Mouse (Mus musculus) intestine, embryonic 15.5 days (tissue): ENCODE data around the gene C1ql3. TPM values are rescaled to one million over a fixed set of nuclear protein-coding genes. Genes with fewer than 3 reads are reported as not detected.

Experiments
- ATAC-seq: fragments of 200-750 bp; cut with Nextera tagmentation; 2 replicates; pipeline ENCODE4 v1.8.0; 2017; ENCODE audit warnings: moderate TSS enrichment, moderate library complexity
- H3K27ac ChIP-seq: fragments of 300-500 bp; sonication (generic); 2 replicates; pipeline ENCODE4 v1.5.1; 2015; ENCODE audit warnings: mild to moderate bottlenecking, inconsistent platforms
- H3K27me3 ChIP-seq: fragments of 300-500 bp; sonication (generic); replicated peaks from 2 replicates; pipeline ENCODE4 v1.6.1; 2015; ENCODE audit warnings: inconsistent platforms
- H3K36me3 ChIP-seq: fragments of 300-500 bp; sonication (generic); 2 replicates; pipeline ENCODE4 v1.6.1; 2015; ENCODE audit warnings: inconsistent platforms
- H3K4me1 ChIP-seq: fragments of 300-500 bp; sonication (generic); replicated peaks from 2 replicates; pipeline ENCODE4 v1.6.1; 2015; ENCODE audit warnings: inconsistent platforms
- H3K4me2 ChIP-seq: fragments of 300-500 bp; sonication (generic); replicated peaks from 2 replicates; pipeline ENCODE4 v1.6.1; 2015; ENCODE audit warnings: mild to moderate bottlenecking, inconsistent platforms
- H3K4me3 ChIP-seq: fragments of 300-500 bp; sonication (generic); replicated peaks from 2 replicates; pipeline ENCODE4 v1.5.1; 2015; ENCODE audit warnings: inconsistent platforms
- H3K9ac ChIP-seq: fragments of 300-500 bp; sonication (generic); 2 replicates; pipeline ENCODE4 v1.6.1; 2015; ENCODE audit warnings: inconsistent platforms
- H3K9me3 ChIP-seq: fragments of 300-500 bp; sonication (generic); 2 replicates; pipeline ENCODE4 v1.6.1; 2016; ENCODE audit warnings: inconsistent platforms
- WGBS: fragments of 180-500 bp; shearing (Covaris S2); methylation state at CpG from one replicate; pipeline ENCODE4 v1.1.7; 2015; 5-methylcytosine and 5-hydroxymethylcytosine counted together
- polyA plus RNA-seq: library from polyadenylated mRNA; unstranded; fragments of >200 nt; fragmentation: Nextera tagmentation; extraction: Ambion mirVana; gene quantifications from 2 replicates; pipeline ENCODE4 v1.2.1, GENCODE M21; 2015

C1ql3 gene
- polyA plus RNA-seq: 0.29 and 0.30 TPM in 2 replicates

DNA sequence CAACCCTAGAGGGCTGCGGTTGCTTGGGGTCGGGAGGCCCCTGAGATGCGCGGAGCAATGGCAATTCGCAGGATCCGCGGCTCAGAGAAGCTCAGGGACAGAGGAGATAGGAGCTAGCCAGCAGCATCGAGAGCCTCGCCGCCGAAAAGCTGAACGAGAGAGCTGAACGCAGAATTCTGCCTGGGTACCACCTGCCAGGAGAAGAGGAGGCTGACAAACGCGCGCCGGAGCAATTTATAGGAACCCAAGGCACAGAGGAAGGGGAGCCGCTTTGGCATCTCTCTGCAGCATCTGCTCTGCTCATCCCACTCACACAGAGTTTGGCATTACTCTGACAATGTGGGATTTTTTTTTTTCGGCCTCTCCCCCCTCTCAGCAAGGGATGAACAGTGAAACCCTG lies at the start of gene C1ql3:
C1ql3 (minus strand) TSS at position 335 of the 400 bp plus-strand sequence.
- H3K4me1 ChIP-seq: peaks cover 19% of the 10 kb centered on the region
- H3K4me3 ChIP-seq: peak within 1 kb of the TSS; percentile 54
- H3K9ac ChIP-seq: peak within 1 kb of the TSS; percentile 48
- peak; percentile 41; the same call in 1 of the 2 replicates for ATAC-seq
- H3K9me3 ChIP-seq: no peaks in the 10 kb centered on the region
- no peak within 1 kb of the TSS for H3K27ac ChIP-seq
- peak within 1 kb of the TSS; percentile 100 for H3K4me2 ChIP-seq
- no peaks in the 10 kb centered on the region for H3K36me3 ChIP-seq
- peaks cover 34% of the 10 kb centered on the region for H3K27me3 ChIP-seq
- WGBS: 1% methylated on average over 19 of the region's 19 CpGs

DNA sequence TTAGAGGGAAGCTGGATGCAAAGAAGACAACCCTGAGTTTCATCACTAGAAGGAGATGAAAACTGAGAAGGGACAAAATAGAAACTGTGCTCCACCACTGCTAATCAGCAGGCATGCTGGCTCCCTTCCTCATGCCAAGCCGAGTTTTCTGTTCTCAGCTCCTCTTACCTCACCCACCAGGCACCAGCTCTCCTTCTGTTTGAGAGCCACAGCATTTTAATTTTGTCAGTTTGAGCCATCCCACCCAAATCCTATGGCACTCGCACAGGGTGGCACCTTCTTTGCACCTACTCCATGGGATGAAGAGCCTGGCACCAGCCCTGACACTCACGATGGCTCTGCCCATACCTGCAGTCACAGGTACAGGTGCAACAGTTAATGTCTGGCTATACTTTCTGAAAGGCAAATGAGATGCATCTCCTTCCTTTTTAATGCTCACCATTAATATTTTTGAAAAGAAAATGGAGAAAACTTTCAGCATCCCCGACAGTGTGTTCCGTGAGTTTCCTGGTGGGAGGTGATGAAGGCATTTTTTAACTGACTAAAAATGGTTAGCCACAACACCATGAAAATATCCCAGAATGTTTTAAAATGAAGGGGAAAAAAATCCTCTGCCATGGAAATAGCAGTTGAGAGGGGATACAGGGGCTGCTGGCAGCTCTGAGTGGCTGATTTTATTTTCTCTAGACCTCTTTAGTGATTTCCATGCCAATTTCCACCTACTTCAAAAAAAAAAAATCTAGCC lies 49.0 kb upstream of the C1ql3 start:
- Histone ChIP-seq H3K36me3 (no peaks in the 10 kb centered on the region), H3K9me3 (no peaks in the 10 kb centered on the region), H3K9ac (no peak overlapping the region), H3K4me2 (no peak overlapping the region), H3K4me1 (no peaks in the 10 kb centered on the region), H3K27me3 (no peaks in the 10 kb centered on the region), H3K4me3 (no peak overlapping the region), H3K27ac (no peak overlapping the region)
- no peak for ATAC-seq
- WGBS: 87% methylated on average over 5 of the region's 5 CpGs

DNA sequence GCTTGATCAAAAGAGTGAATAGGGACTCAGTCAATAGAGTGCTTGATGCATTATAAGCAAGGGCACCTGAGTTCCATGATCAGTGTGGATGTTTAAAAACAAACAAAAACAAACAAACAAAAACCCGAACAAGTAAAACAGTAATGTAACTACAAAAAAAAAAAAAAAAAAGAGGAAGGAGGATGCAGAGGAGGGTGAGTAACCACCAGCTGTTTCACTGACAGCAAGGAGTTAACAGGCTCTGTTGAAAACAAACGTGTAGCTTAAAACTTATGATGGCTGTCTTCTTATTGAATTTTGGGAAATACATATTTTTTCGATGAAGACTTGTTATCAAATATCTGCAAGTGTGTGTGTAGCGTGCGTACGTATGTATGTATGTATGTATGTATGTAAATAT lies 37.0 kb upstream of the C1ql3 start:
- 76% methylated on average over 6 of the region's 6 CpGs for WGBS
- no peak overlapping the region for H3K9ac ChIP-seq
- H3K4me1 ChIP-seq: no peaks in the 10 kb centered on the region
- no peak overlapping the region for H3K4me2 ChIP-seq
- H3K4me3 ChIP-seq: no peak overlapping the region
- H3K27me3 ChIP-seq: no peaks in the 10 kb centered on the region
- ATAC-seq: no peak
- no peaks in the 10 kb centered on the region for H3K9me3 ChIP-seq
- no peaks in the 10 kb centered on the region for H3K36me3 ChIP-seq
- no peak overlapping the region for H3K27ac ChIP-seq

DNA sequence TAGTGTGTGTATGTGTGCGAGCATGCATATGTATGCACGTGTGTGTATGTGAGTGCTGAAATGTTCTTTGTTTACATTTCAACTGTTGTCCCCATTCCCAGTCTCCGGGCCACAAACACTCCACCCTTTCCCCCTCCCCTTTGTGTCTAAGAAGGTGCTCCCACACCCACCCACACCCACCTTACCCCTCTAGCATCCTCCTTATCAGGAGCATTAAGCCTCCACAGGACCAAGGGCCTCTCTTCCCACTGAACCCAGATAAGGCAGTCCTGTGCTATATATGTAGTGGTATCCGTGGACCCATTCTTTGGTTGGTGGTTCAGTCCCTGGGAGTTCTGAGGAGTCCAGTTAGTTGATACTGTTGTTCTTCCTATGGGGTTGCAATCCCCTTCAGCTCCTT lies 32.9 kb upstream of the C1ql3 start:
- H3K27me3 ChIP-seq: no peaks in the 10 kb centered on the region
- no peak overlapping the region for H3K4me3 ChIP-seq
- H3K4me2 ChIP-seq: no peak overlapping the region
- no peak overlapping the region for H3K27ac ChIP-seq
- 74% methylated on average over 4 of the region's 4 CpGs for WGBS
- no peak; the same call in 1 of the 2 replicates for ATAC-seq
- no peaks in the 10 kb centered on the region for H3K4me1 ChIP-seq
- no peak overlapping the region for H3K9ac ChIP-seq
- no peaks in the 10 kb centered on the region for H3K9me3 ChIP-seq
- H3K36me3 ChIP-seq: no peaks in the 10 kb centered on the region

DNA sequence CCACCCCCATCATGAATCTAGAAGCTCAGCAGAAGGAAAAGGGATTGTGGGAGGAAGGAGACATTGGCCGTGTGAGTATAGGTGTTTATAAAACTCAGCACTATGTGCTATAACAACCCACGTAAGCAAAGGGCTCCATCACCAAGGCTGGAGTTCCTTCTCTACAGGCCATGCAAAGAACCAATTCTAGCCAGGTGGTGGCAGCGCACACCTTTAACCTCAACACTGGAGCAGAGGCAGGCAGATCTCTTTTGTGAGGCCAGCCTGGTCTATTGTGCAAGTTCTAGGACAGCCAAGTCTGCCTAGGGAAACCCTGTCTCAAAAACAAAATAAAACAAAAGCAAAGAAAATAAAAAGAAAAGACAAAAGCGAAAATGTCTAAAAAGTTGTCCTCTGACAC lies 28.2 kb upstream of the C1ql3 start:
- ATAC-seq: no peak
- Histone ChIP-seq H3K9ac (no peak overlapping the region), H3K27ac (no peak overlapping the region), H3K4me3 (no peak overlapping the region), H3K4me1 (no peaks in the 10 kb centered on the region), H3K27me3 (no peaks in the 10 kb centered on the region), H3K36me3 (no peaks in the 10 kb centered on the region), H3K4me2 (no peak overlapping the region), H3K9me3 (no peaks in the 10 kb centered on the region)
- WGBS: 88% methylated on average over 4 of the region's 4 CpGs

DNA sequence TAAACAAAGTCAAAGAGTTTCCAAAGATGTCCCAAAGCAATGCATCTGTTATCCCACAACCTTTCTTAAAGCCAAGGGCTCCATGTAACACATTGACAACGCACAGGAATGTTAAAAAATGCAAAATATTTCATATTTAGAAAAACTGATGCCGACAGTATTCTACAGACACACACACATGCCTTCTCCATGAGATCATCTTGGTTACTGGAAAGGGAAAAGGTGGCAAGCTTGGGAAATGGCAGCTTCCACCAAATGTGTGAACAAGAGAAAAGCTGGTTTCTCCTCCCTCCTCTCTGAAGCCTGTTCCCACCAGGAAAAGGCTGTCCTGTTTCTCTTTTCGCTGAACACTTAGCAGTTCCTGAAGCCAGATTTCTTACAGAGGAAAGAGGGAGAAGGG lies 27.2 kb upstream of the C1ql3 start:
- Histone ChIP-seq H3K27ac (no peak overlapping the region), H3K9me3 (no peaks in the 10 kb centered on the region), H3K9ac (no peak overlapping the region), H3K4me3 (no peak overlapping the region), H3K4me1 (no peaks in the 10 kb centered on the region), H3K4me2 (no peak overlapping the region), H3K27me3 (no peaks in the 10 kb centered on the region), H3K36me3 (no peaks in the 10 kb centered on the region)
- WGBS: 50% methylated on average over 3 of the region's 3 CpGs
- ATAC-seq: no peak

DNA sequence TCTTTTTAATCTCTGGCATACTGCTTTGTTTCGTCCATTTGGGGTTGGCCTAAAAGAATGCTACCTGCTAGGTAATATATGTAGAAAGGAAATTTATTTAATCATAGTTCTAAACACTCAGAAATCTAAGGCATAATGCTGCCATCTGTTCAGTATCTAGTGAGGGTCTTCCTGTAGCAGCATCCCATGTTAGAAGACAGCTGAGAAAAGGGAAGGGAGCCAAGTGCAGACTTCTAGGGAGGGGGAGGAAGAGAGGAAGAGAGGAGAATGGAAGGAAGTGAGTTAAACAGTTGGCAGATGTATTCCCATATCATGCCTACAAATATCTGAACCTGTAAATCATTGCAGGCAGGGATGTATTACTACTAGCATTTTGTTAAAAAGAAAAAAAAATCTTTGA lies 7.3 kb upstream of the C1ql3 start:
- H3K4me1 ChIP-seq: no peaks in the 10 kb centered on the region
- 68% methylated on average over 1 of the region's 1 CpGs for WGBS
- no peak overlapping the region for H3K4me2 ChIP-seq
- H3K9me3 ChIP-seq: no peaks in the 10 kb centered on the region
- no peak for ATAC-seq
- no peak overlapping the region for H3K4me3 ChIP-seq
- no peak overlapping the region for H3K9ac ChIP-seq
- no peaks in the 10 kb centered on the region for H3K27me3 ChIP-seq
- no peaks in the 10 kb centered on the region for H3K36me3 ChIP-seq
- H3K27ac ChIP-seq: no peak overlapping the region

DNA sequence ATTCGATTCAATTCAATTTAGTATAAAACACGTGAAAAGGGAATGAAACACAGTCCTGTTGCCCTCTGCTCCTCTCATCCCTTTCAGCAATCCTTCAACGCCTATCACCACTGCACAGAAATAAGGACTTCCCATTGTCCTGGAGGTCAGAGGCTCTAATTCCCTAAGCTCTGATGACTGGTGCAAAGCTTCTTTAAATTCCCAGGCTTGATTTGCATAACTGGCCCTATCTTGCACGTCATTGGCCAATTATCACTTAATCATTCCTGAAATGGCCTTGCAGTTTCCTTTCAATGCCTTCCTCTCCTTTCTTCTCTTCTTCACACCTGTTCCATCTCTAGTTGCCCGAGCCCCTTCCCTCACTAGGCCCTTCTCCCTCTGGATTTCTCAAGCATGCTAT lies 6.8 kb upstream of the C1ql3 start:
- 51% methylated on average over 5 of the region's 5 CpGs for WGBS
- ATAC-seq: no peak
- no peaks in the 10 kb centered on the region for H3K36me3 ChIP-seq

DNA sequence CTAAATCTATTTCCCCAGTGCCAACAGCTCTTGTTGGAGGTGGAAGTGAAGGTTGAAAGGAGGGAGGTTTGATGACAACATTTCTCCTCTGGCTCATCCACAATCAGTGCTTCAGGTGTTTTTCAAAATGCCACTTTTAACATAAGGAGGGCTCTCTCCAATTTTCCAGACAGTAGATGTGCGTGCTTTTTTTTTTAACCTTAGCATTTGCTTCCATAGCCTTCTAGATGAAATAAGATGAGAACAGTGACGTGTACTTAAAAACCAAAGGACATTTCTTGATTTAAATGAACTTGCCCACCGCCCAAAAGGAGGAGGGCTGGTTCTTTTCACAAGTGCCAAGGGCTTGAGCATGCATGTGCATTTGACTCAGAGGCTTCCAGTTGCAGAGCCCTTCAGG lies 367 bp upstream of the C1ql3 start:
- Histone ChIP-seq H3K4me3 (peak overlapping the region; percentile 54; the same call in 1 of the 2 replicates), H3K36me3 (no peaks in the 10 kb centered on the region), H3K9ac (no peak overlapping the region), H3K27ac (no peak overlapping the region), H3K9me3 (no peaks in the 10 kb centered on the region), H3K27me3 (peaks cover 34% of the 10 kb centered on the region), H3K4me2 (peak overlapping the region; percentile 100), H3K4me1 (peaks cover 19% of the 10 kb centered on the region)
- 54% methylated on average over 3 of the region's 3 CpGs for WGBS
- ATAC-seq: no peak

More for the DNA sequence above, 6.8 kb upstream of the C1ql3 start:
- Histone ChIP-seq H3K9ac (no peak overlapping the region), H3K4me2 (no peak overlapping the region), H3K27me3 (no peaks in the 10 kb centered on the region), H3K9me3 (no peaks in the 10 kb centered on the region), H3K4me3 (no peak overlapping the region), H3K4me1 (no peaks in the 10 kb centered on the region), H3K27ac (no peak overlapping the region)

DNA sequence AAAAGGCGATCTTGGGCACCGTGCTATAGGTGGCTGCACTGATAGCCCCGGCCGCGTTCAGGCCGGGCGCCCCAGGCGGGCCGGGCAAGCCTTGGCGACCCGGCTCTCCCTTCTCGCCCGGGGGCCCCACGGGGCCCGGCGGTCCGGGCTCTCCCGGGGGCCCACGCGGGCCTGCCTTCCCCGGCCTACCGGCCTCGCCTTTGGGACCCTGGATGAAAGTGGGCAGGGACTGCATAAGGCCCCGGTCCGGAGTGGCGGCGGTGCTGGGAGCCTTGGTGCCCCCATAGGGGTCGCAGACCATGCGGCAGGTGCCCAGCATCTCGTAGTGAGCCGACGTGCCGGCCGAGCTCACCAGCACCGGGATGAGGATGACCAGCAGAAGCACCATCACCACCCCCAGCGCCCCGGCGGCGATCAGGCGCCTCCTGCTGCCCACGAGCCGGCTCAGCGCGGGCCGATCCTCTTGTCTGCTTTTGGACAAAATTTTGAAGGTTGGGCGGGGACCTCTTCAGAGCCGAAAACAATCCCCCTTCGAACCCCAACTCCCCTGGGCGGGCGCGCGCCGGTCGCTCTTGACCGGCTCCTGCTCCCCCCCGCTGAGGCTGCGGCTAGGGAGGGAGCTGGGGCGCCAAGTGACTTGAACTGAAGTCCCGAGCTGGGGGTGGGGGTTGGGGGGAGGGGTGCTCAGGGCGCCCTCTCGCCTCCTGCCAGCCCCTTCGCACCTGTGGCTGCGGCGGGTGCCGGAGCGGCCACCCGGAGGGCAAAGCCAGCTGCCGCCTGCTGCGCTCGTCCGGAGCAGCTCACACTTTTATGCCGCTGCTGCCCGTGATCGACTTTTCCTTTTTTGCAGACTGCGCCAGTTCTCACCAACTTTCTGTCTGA lies 905 bp downstream of the C1ql3 start:
- WGBS: under 1% methylated on average over 74 of the region's 75 CpGs
- Histone ChIP-seq H3K4me1 (peaks cover 19% of the 10 kb centered on the region), H3K4me2 (peak overlapping the region; percentile 100), H3K4me3 (peak overlapping the region; percentile 54), H3K27me3 (peaks cover 34% of the 10 kb centered on the region), H3K9me3 (no peaks in the 10 kb centered on the region), H3K27ac (no peak overlapping the region), H3K36me3 (no peaks in the 10 kb centered on the region), H3K9ac (peak overlapping the region; percentile 48)
- ATAC-seq: peak; percentile 82

DNA sequence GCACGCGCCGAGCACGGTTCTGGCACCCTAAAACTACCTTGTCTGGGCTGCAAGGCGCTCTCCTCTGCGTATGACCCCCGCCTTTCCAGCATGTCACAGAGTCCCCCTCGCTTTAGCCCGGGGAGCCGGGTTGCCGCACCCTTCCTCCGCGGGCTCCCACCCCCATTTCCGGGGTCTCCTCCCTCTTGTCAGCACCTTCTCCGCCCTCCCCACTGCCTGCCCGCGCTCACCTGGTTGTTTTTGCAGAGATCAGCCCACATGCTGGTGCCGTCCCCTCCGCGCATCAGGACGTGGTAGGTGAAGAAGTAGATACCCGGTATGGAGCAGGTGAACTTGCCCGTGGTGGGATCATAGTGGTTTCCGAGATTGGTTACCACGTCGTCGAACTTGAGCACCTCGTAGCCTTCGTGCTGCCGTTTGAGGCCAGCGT lies 1.6 kb downstream of the C1ql3 start:
- H3K27ac ChIP-seq: no peak overlapping the region
- peak; percentile 57 for ATAC-seq
- peaks cover 34% of the 10 kb centered on the region for H3K27me3 ChIP-seq
- H3K9ac ChIP-seq: 0 out of 2 replicates have a peak overlapping the region, but pooled peaks have one; percentile 28
- H3K4me2 ChIP-seq: peak overlapping the region; percentile 100
- H3K4me1 ChIP-seq: peaks cover 19% of the 10 kb centered on the region
- H3K9me3 ChIP-seq: no peaks in the 10 kb centered on the region
- 6% methylated on average over 31 of the region's 31 CpGs for WGBS
- H3K4me3 ChIP-seq: peak overlapping the region; percentile 54
- no peaks in the 10 kb centered on the region for H3K36me3 ChIP-seq

DNA sequence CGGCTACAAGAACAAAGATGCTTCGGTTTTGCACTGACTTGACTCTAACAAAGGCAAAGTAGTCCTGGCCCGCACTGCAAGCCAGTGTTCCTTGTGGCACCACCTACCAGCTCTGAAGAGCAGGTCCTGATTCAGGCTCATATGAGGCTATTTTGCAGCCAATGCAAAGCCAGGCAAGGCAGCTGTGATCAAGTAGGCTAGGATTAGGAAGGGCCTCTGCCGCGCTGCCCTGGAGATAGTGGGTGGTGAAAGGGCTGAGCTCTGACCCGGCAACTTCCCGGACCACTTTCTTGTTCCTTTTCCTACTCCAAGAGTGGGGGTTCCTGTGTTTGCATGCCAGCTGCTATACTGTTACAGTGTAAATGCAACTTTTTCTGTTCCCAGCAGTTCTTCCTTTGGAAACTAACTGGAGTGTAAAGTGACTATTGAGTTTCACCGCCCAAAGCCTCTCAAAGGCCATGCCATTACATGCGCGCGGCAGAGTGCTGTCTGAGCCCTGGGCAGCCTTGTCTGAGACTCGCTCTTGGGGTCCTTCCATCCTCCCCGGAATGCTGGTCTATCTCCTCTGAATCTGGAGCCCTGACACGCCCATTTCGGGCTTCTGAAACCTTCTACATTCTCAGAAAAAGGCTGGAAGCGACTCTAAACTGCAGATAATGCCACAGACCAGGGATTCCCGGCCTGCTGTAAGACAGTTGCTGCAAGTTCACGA lies 2.2 kb downstream of the C1ql3 start:
- peak overlapping the region; percentile 100 for H3K4me2 ChIP-seq
- peak overlapping the region; percentile 54 for H3K4me3 ChIP-seq
- H3K36me3 ChIP-seq: no peaks in the 10 kb centered on the region
- H3K9me3 ChIP-seq: no peaks in the 10 kb centered on the region
- ATAC-seq: no peak
- H3K27me3 ChIP-seq: peaks cover 34% of the 10 kb centered on the region
- 22% methylated on average over 18 of the region's 18 CpGs for WGBS
- H3K27ac ChIP-seq: no peak overlapping the region
- H3K4me1 ChIP-seq: peaks cover 19% of the 10 kb centered on the region
- H3K9ac ChIP-seq: 0 out of 2 replicates have a peak overlapping the region, but pooled peaks have one; percentile 28
